Mouse (Mus musculus) cerebellum, adult (tissue): Measurements from ENCODE around the gene Slpi.
A peak's percentile ranks its signal among the peaks of the same experiment; 100 is the strongest.

Experiments used
- ATAC-seq: cut with Nextera tagmentation; 2 replicates; pipeline ENCODE4 v1.9.2; 2017; ENCODE audit warnings: mild to moderate bottlenecking, moderate library complexity, mixed read lengths; ENCODE audit not compliant: insufficient number of reproducible peaks, low FRiP score, low TSS enrichment

Slpi gene

GRCm38 (mm10) chr2:164389020-164389419 is at the start of gene Slpi:
Slpi (minus strand) TSS chr2:164389095.
- no peak for ATAC-seq

- ATAC-seq, result no peak
Measured at GRCm38 (mm10) chr2:164438257-164438656, 49.4 kb upstream of the Slpi start.

GRCm38 (mm10) chr2:164437710-164438109 is 48.8 kb upstream of the Slpi start:
- no peak for ATAC-seq

GRCm38 (mm10) chr2:164436961-164437360 is 48.1 kb upstream of the Slpi start:
- ATAC-seq, result 0 out of 2 replicates have a peak, but pooled peaks have one; percentile 43

- no peak for ATAC-seq
Measured at GRCm38 (mm10) chr2:164436215-164436913, 47.5 kb upstream of the Slpi start.

- ATAC-seq, result no peak
Measured at GRCm38 (mm10) chr2:164435216-164436090, 46.6 kb upstream of the Slpi start.

GRCm38 (mm10) chr2:164434681-164435080 is 45.8 kb upstream of the Slpi start:
- ATAC-seq, result no peak

- ATAC-seq, result no peak
Measured at GRCm38 (mm10) chr2:164433278-164433895, 44.5 kb upstream of the Slpi start.

- no peak for ATAC-seq
Measured at GRCm38 (mm10) chr2:164432541-164433191, 43.8 kb upstream of the Slpi start.

GRCm38 (mm10) chr2:164431676-164432465 is 43.0 kb upstream of the Slpi start:
- no peak for ATAC-seq

- ATAC-seq, result no peak
Measured at GRCm38 (mm10) chr2:164430697-164431096, 41.8 kb upstream of the Slpi start.

GRCm38 (mm10) chr2:164429881-164430615 is 41.2 kb upstream of the Slpi start:
- no peak for ATAC-seq

GRCm38 (mm10) chr2:164428451-164428850 is 39.6 kb upstream of the Slpi start:
- no peak for ATAC-seq

GRCm38 (mm10) chr2:164426952-164427351 is 38.1 kb upstream of the Slpi start:
- no peak for ATAC-seq

GRCm38 (mm10) chr2:164426121-164426520 is 37.2 kb upstream of the Slpi start:
- no peak for ATAC-seq

GRCm38 (mm10) chr2:164425401-164425800 is 36.5 kb upstream of the Slpi start:
- ATAC-seq, result no peak

- no peak for ATAC-seq
Measured at GRCm38 (mm10) chr2:164424406-164424805, 35.5 kb upstream of the Slpi start.

- ATAC-seq, result no peak
Measured at GRCm38 (mm10) chr2:164423464-164423863, 34.6 kb upstream of the Slpi start.
